Mouse (Mus musculus) intestine, postnatal 0 days (tissue): ENCODE measurements at regions not wholly inside any gene's neighbourhood (a gene's known extent, or its start where the extent isn't known, plus 50 kb on each side); places are given as distances from the start of the nearest gene placed in this dataset.

Experiments used
- ATAC-seq: fragments of 200-750 bp; cut with Nextera tagmentation; 2 replicates; pipeline ENCODE4 v1.8.0; 2017; ENCODE audit warnings: mild to moderate bottlenecking, moderate TSS enrichment, moderate library complexity
- H3K27ac ChIP-seq: fragments of 300-500 bp; sonication (generic); 2 replicates; pipeline ENCODE4 v1.5.1; 2014; ENCODE audit warnings: mild to moderate bottlenecking, low read depth, low read length, moderate library complexity
- H3K27me3 ChIP-seq: fragments of 300-500 bp; sonication (generic); replicated peaks from 2 replicates; pipeline ENCODE4 v1.6.1; 2014; ENCODE audit warnings: low read length, mixed read lengths; ENCODE audit not compliant: control insufficient read depth, insufficient read depth
- H3K36me3 ChIP-seq: fragments of 300-500 bp; sonication (generic); 2 replicates; pipeline ENCODE4 v1.6.1; 2014; ENCODE audit warnings: mild to moderate bottlenecking, moderate library complexity; ENCODE audit not compliant: control insufficient read depth, insufficient read depth
- H3K4me1 ChIP-seq: fragments of 300-500 bp; sonication (generic); replicated peaks from 2 replicates; pipeline ENCODE4 v1.6.1; 2014; ENCODE audit warnings: antibody characterized with exemption, low read length, mixed read lengths; ENCODE audit not compliant: control insufficient read depth, insufficient read depth
- H3K4me2 ChIP-seq: fragments of 300-500 bp; sonication (generic); replicated peaks from 2 replicates; pipeline ENCODE4 v1.6.1; 2014; ENCODE audit warnings: low read depth, mild to moderate bottlenecking, moderate library complexity
- H3K4me3 ChIP-seq: fragments of 300-500 bp; sonication (generic); 2 replicates; pipeline ENCODE4 v1.5.1; 2014; ENCODE audit warnings: low read depth, low read length
- H3K9ac ChIP-seq: fragments of 300-500 bp; sonication (generic); 2 replicates; pipeline ENCODE4 v1.6.1; 2014; ENCODE audit warnings: mild to moderate bottlenecking, low read depth, low read length
- H3K9me3 ChIP-seq: fragments of 300-500 bp; sonication (generic); 2 replicates; pipeline ENCODE4 v1.6.1; 2016; ENCODE audit warnings: mixed run types; ENCODE audit not compliant: control insufficient read depth
- CTCF ChIP-seq: sonication (generic); IDR thresholded peaks from 2 replicates; pipeline ENCODE4 v1.5.1; 2016; ENCODE audit warnings: low read depth, mild to moderate bottlenecking, control low read depth, antibody characterized with exemption, moderate library complexity
- WGBS: fragments of 180-500 bp; shearing (Covaris S2); extraction: QIAGEN DNeasy Blood & Tissue Kit; methylation state at CpG from one replicate; pipeline ENCODE4 v1.1.7; 2014; 5-methylcytosine and 5-hydroxymethylcytosine counted together

DNA sequence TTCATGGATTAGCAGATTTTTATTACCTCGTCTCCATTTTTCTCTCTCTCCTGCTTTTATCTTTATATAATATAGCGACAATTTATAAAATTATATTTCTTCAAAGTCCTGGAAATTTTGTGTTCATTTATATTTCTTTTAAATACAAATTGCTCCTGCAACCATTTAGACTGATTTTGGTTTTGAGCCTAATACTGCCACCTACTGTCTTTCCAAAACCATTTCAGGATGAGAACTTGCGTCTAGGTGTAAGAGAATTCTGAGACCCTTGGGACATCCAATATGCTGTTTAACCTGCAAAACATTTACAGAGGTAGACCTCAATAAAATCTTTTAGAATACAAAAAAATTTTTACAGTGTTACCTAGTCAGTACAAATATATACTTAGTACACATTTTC, 158.1 kb downstream of the Gm6377 start:
- Histone ChIP-seq H3K27ac (no peak overlapping the region), H3K4me3 (no peak overlapping the region), H3K9ac (no peak overlapping the region), H3K4me2 (no peak overlapping the region), H3K36me3 (no peaks in the 10 kb centered on the region), H3K27me3 (no peaks in the 10 kb centered on the region), H3K9me3 (no peaks in the 10 kb centered on the region), H3K4me1 (no peaks in the 10 kb centered on the region)
- peak; percentile 34; the same call in 1 of the 2 replicates for TF ChIP-seq CTCF
- 26% methylated on average over 3 of the region's 3 CpGs for WGBS
- no peak for ATAC-seq

DNA sequence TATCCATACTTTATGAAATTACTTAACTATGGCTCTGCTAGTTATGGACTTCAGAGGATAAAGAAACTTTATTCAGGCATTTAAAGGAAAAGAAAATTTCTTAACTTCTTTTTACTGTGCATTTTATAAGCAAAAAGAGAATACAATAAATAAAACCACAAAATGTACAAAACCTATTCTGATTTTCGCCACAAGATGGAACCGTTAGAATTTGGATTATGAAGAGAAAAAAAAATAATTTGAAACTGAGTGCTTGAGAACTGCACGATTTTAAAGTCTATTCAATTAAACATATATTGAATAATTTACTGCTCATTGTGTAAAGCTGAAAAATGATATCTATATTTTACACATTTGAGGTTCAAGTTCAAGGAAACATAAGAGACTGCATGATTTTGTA, 196.4 kb downstream of the Gm6377 start:
- Histone ChIP-seq H3K9ac (no peak overlapping the region), H3K27me3 (no peaks in the 10 kb centered on the region), H3K4me3 (no peak overlapping the region), H3K27ac (no peak overlapping the region), H3K9me3 (no peaks in the 10 kb centered on the region), H3K4me2 (no peak overlapping the region), H3K36me3 (no peaks in the 10 kb centered on the region), H3K4me1 (no peaks in the 10 kb centered on the region)
- 58% methylated on average over 3 of the region's 3 CpGs for WGBS
- ATAC-seq = no peak
- TF ChIP-seq CTCF = no peak

DNA sequence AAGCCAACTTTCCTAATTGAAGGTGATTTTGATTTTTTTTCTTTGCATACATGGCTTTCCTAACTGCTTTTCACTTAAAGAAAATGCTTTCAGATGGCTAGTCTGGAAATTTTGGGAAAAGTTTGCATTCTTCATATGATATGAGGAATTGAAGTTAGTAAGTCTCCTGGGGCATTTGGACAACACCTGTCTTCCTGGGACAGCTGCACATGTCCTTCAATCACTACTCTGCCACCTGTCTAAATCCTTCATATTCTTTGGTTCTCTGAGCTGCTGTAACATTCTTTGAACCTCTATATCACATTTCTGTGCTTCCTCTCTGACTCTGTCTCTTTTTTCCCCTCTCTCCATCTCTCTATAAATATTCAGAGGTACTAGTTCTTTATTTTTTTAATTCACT, 246.4 kb downstream of the Gm6377 start:
- no peak overlapping the region for H3K27ac ChIP-seq
- H3K9ac ChIP-seq = no peak overlapping the region
- no peaks in the 10 kb centered on the region for H3K4me1 ChIP-seq
- no peaks in the 10 kb centered on the region for H3K27me3 ChIP-seq
- H3K4me2 ChIP-seq = no peak overlapping the region
- no peaks in the 10 kb centered on the region for H3K36me3 ChIP-seq
- H3K4me3 ChIP-seq = no peak overlapping the region
- TF ChIP-seq CTCF = no peak
- ATAC-seq = no peak
- H3K9me3 ChIP-seq = no peaks in the 10 kb centered on the region
